8 mouse cellular contexts compared by ENCODE assay signal in the genomic region with DNA sequence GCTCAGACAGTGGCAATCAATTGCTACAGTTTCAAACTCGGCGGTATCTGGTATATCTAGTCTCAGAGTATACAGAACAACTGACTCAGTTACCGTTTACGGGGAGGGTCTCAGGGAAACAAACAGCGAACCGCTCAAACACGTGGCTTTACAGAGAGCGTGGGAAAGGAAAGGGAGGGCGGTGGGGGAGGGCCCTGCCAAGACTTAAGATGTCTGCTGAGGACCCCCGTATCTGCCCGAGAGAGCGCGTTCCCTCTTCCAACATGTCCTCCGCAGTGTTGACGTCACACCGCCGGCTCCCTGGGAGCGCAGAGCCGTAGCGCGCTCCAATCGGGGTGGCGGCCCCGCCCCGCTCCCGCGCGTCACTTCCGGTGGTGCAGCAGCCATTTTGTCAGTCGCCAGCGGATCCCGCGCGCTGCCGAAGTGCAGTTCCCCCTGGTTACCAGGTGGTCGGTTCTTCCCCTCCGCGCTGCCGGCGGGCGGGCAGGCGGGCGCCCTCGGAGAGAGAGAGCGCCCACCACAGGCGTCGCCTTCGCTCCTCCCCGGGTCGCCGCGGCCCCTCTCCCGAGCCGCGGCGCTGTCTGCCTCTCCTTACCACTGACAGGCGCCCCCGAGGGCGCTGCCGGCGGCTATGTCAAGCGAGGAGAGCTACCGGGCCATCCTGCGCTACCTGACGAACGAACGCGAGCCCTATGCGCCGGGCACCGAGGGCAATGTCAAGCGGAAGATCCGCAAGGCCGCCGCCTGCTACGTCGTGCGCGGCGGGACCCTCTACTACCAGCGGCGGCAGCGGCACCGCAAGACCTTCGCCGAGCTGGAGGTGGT. TPM values are rescaled to one million over a fixed set of nuclear protein-coding genes. Genes with fewer than 3 reads are reported as not detected.
DNase-seq lines count a peak whose midpoint lies in the region; ATAC-seq and TF ChIP-seq lines count a peak whose summit lies in the region.

A gene (plus strand): TSS at position 453 of the 825 bp plus-strand sequence.

- DNase-seq in c-Kit-positive CD71-positive TER-119-positive erythroid progenitor cells, embryonic 14.5 days (ENCODE audit: low spot score): peak; percentile 98
- peak; percentile 99 for DNase-seq in heart, postnatal 0 days (ENCODE audit: low spot score)
- peak; percentile 100 for DNase-seq in kidney, postnatal 4 days

- peak within 1 kb of the TSS; percentile 78 for H3K4me2 ChIP-seq in forebrain, embryonic 12.5 days
- H3K4me2 ChIP-seq in heart, postnatal 0 days (ENCODE audit: low read depth, low read length): peak within 1 kb of the TSS; percentile 75
- peak within 1 kb of the TSS; percentile 92 for H3K4me2 ChIP-seq in liver, embryonic 16.5 days (ENCODE audit: low read depth, low read length)
- H3K4me2 ChIP-seq in neural tube, embryonic 13.5 days: peak within 1 kb of the TSS; percentile 87

- TF ChIP-seq EP300 in heart, postnatal 0 days (IDR thresholded peaks at IDR 0.05; ENCODE audit: low read depth): 0 out of 2 replicates have a peak, but pooled peaks have one; percentile 23

- peaks cover 65% of the 10 kb centered on the region for H3K4me1 ChIP-seq in E14TG2a.4 (replicated peaks; ENCODE audit: low read depth, low read length)
- H3K4me1 ChIP-seq in forebrain, embryonic 12.5 days: peaks cover 19% of the 10 kb centered on the region
- peaks cover 5% of the 10 kb centered on the region; the same call in 1 of the 2 replicates for H3K4me1 ChIP-seq in heart, postnatal 0 days (ENCODE audit: control insufficient read depth, insufficient read depth)
- H3K4me1 ChIP-seq in liver, embryonic 16.5 days (ENCODE audit: control insufficient read depth, low read depth, low read length): peaks cover 25% of the 10 kb centered on the region
- peaks cover 49% of the 10 kb centered on the region for H3K4me1 ChIP-seq in neural tube, embryonic 13.5 days (replicated peaks)
- H3K4me1 ChIP-seq in testis, adult 2 months (ENCODE audit: control insufficient read depth, insufficient read depth, low read length): no peaks in the 10 kb centered on the region

- no peak for TF ChIP-seq CTCF in E14TG2a.4 (conservative IDR thresholded peaks at IDR 0.05; ENCODE audit: low read length)
- no peak for TF ChIP-seq CTCF in heart, postnatal 0 days (IDR thresholded peaks at IDR 0.05; ENCODE audit: low read depth)
- no peak for TF ChIP-seq CTCF in testis, adult 2 months (IDR thresholded peaks at IDR 0.05; ENCODE audit: control insufficient read depth, insufficient read depth, insufficient replicate concordance, low read depth, low read length)

- ATAC-seq in forebrain, embryonic 12.5 days (ENCODE audit: low FRiP score): peak; percentile 98
- peak; percentile 95 for ATAC-seq in heart, postnatal 0 days (ENCODE audit: insufficient read depth, low read depth)
- peak; percentile 91 for ATAC-seq in liver, embryonic 16.5 days (ENCODE audit: low read depth)
- ATAC-seq in neural tube, embryonic 13.5 days (ENCODE audit: low read depth): peak; percentile 99

- peak within 1 kb of the TSS; percentile 100 for H3K4me3 ChIP-seq in E14TG2a.4 (replicated peaks; ENCODE audit: low read length)
- H3K4me3 ChIP-seq in forebrain, embryonic 12.5 days (replicated peaks): peak within 1 kb of the TSS; percentile 100
- H3K4me3 ChIP-seq in heart, postnatal 0 days (ENCODE audit: low read depth, low read length): peak within 1 kb of the TSS; percentile 95
- peak within 1 kb of the TSS; percentile 99 for H3K4me3 ChIP-seq in liver, embryonic 16.5 days (ENCODE audit: low read depth, low read length)
- H3K4me3 ChIP-seq in neural tube, embryonic 13.5 days: peak within 1 kb of the TSS; percentile 99
- peak within 1 kb of the TSS; percentile 91 for H3K4me3 ChIP-seq in testis, adult 2 months (ENCODE audit: control insufficient read depth, low read depth, low read length)

- H3K9me3 ChIP-seq in E14TG2a.4 (ENCODE audit: low read length): no peaks in the 10 kb centered on the region
- no peaks in the 10 kb centered on the region for H3K9me3 ChIP-seq in forebrain, embryonic 12.5 days
- no peaks in the 10 kb centered on the region for H3K9me3 ChIP-seq in heart, postnatal 0 days (replicated peaks; ENCODE audit: control insufficient read depth, low read length)
- H3K9me3 ChIP-seq in liver, embryonic 16.5 days (replicated peaks; ENCODE audit: control insufficient read depth, low read length): no peaks in the 10 kb centered on the region
- no peaks in the 10 kb centered on the region for H3K9me3 ChIP-seq in neural tube, embryonic 13.5 days

- peak within 1 kb of the TSS; percentile 89 for H3K9ac ChIP-seq in forebrain, embryonic 12.5 days
- peak within 1 kb of the TSS; percentile 95 for H3K9ac ChIP-seq in heart, postnatal 0 days (replicated peaks; ENCODE audit: low read depth, low read length)
- H3K9ac ChIP-seq in liver, embryonic 16.5 days (ENCODE audit: low read depth, low read length): peak within 1 kb of the TSS; percentile 98
- H3K9ac ChIP-seq in neural tube, embryonic 13.5 days: peak within 1 kb of the TSS; percentile 95

- H3K27ac ChIP-seq in forebrain, embryonic 12.5 days: peak within 1 kb of the TSS; percentile 87
- peak within 1 kb of the TSS; percentile 87 for H3K27ac ChIP-seq in heart, postnatal 0 days (ENCODE audit: low read depth)
- peak within 1 kb of the TSS; percentile 94 for H3K27ac ChIP-seq in liver, embryonic 16.5 days (ENCODE audit: low read length)
- H3K27ac ChIP-seq in neural tube, embryonic 13.5 days (replicated peaks): peak within 1 kb of the TSS; percentile 90
- peak within 1 kb of the TSS; percentile 95 for H3K27ac ChIP-seq in testis, adult 2 months (ENCODE audit: control insufficient read depth, insufficient read depth, low read depth, low read length)

- TF ChIP-seq POLR2A in testis, adult 2 months (IDR thresholded peaks at IDR 0.05; ENCODE audit: control insufficient read depth, low read depth, low read length): peak; percentile 89

- H3K27me3 ChIP-seq in E14TG2a.4 (ENCODE audit: insufficient read depth, low read length): no peaks in the 10 kb centered on the region
- H3K27me3 ChIP-seq in forebrain, embryonic 12.5 days: no peaks in the 10 kb centered on the region
- no peaks in the 10 kb centered on the region for H3K27me3 ChIP-seq in heart, postnatal 0 days (ENCODE audit: control insufficient read depth, insufficient read depth, low read length)
- no peaks in the 10 kb centered on the region for H3K27me3 ChIP-seq in liver, embryonic 16.5 days (ENCODE audit: control insufficient read depth, insufficient read depth, low read depth, low read length)
- no peaks in the 10 kb centered on the region for H3K27me3 ChIP-seq in neural tube, embryonic 13.5 days
- H3K27me3 ChIP-seq in testis, adult 2 months (ENCODE audit: control insufficient read depth, insufficient read depth, low read length): no peaks in the 10 kb centered on the region

- under 1% methylated on average over 78 of the region's 86 CpGs for WGBS in forebrain, embryonic 12.5 days
- under 1% methylated on average over 74 of the region's 86 CpGs for WGBS in heart, postnatal 0 days
- WGBS in liver, embryonic 16.5 days (ENCODE audit: insufficient replicate concordance): under 1% methylated on average over 78 of the region's 86 CpGs
- under 1% methylated on average over 85 of the region's 86 CpGs for WGBS in neural tube, embryonic 13.5 days

- H3K36me3 ChIP-seq in E14TG2a.4 (ENCODE audit: insufficient read depth, low read length): peaks cover 71% of the 10 kb centered on the region
- H3K36me3 ChIP-seq in forebrain, embryonic 12.5 days (replicated peaks): peaks cover 39% of the 10 kb centered on the region
- peaks cover 41% of the 10 kb centered on the region for H3K36me3 ChIP-seq in heart, postnatal 0 days (replicated peaks; ENCODE audit: control insufficient read depth, insufficient read depth, low read length)
- peaks cover 32% of the 10 kb centered on the region for H3K36me3 ChIP-seq in liver, embryonic 16.5 days (ENCODE audit: control insufficient read depth, insufficient read depth)
- H3K36me3 ChIP-seq in neural tube, embryonic 13.5 days: peaks cover 44% of the 10 kb centered on the region
- H3K36me3 ChIP-seq in testis, adult 2 months (ENCODE audit: control insufficient read depth, insufficient read depth, low read length): no peaks in the 10 kb centered on the region; the same call in none of the 2 replicates

RNA-seq across cellular contexts. Expression of the gene that starts here (rescaled TPM):
- polyA plus RNA-seq in forebrain, embryonic 12.5 days (2016; fragmentation: Nextera tagmentation; extraction: Ambion mirVana): 19.6 and 20.4 TPM in 2 replicates
- 4.6 and 14.5 TPM in 2 replicates for total RNA-seq in heart, postnatal 0 days (2014; rRNA removed; ENCODE audit: low replicate concordance)
- polyA plus RNA-seq in heart, postnatal 0 days (2015; fragmentation: Nextera tagmentation; extraction: Ambion mirVana): 6.7 and 7.6 TPM in 2 replicates
- 7.9 and 8.3 TPM in 2 replicates for polyA plus RNA-seq in liver, embryonic 16.5 days (2015; fragmentation: Nextera tagmentation; extraction: Ambion mirVana)
- polyA plus RNA-seq in neural tube, embryonic 13.5 days (2015; fragmentation: Nextera tagmentation; extraction: Ambion mirVana): 19.3 and 23.2 TPM in 2 replicates
- polyA plus RNA-seq in testis, adult 2 months (2012; rRNA removed): 5.1 and 5.5 TPM in 2 replicates

Comparison
In these comparisons a context has a peak if more than half of its experiments do, and no peak if none do; other contexts are left out.
1. Peak in every context shown above with its lines: DNase-seq, ATAC-seq, H3K4me3 ChIP-seq and H3K27ac ChIP-seq.